Mouse (Mus musculus) heart, adult 9 months (tissue): ENCODE results near the gene Ecel1.

Experiments used
- DNase-seq, 2 experiments: peaks; one replicate each; pipeline ENCODE4 v3.0.0; 2022; ENCODE audit warnings: low spot score in 2 of 2

Ecel1 gene

DNA sequence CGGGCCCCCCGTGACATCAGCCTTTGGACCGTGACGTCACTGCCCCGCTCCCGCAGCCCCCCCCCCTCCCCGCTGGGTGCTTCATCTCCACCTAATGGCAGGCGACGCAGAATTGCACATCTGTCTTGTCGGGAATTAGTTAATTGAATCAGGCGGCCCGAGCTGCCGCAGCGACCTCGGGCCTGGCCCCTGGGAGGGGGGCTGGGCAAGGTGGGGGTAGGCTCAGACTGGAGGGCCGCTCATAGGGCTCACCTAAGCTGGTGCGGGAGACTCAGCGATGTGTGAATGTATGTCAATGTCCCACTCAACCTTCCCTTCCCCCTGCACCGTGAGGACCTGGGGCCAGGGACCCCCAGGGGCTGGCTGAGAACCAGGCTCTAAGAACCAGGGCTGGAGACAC is 14.1 kb upstream of the Ecel1 start:
- no peak for DNase-seq

GRCm38 (mm10) chr1:87164796-87165184 is 8.5 kb upstream of the Ecel1 start:
- DNase-seq: no peak

DNA sequence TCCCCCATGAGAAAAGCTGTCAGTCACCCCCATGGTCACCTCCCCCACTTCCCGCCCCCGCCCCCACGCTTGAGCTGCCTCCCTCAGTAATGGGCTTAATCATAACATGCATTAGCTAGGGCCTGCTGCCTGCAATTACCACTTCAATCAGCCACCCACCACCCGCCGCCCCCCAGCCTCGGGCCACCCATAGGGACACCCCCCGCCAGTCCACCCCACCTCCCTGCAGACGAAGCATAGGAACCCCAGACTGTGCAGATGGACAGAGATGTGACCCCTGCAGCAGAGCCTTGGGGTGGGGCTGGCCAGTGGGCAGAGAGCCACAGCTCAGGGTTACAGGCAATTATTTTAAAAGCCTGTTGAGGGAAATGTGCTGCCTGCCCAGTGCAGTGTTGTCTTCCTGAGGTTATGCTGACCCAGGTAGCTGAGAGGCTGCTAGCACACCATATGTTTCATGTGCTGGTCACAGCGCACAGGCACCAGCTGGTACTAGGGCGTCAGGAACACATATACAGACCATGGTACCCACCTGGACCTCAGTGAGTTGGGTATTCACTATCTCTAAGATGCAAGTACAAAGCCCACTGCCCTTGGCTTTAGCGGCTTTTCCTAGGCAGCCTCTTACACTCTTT is 8.0 kb upstream of the Ecel1 start:
- no peak for DNase-seq

GRCm38 (mm10) chr1:87159396-87159795 is 3.1 kb upstream of the Ecel1 start:
- no peak for DNase-seq

GRCm38 (mm10) chr1:87155531-87156198 is 656 bp downstream of the Ecel1 start:
- no peak for DNase-seq

- no peak for DNase-seq
These were observed 1.7 kb downstream of the Ecel1 start for GRCm38 (mm10) chr1:87154501-87155120.

GRCm38 (mm10) chr1:87153776-87154500 is 2.4 kb downstream of the Ecel1 start:
- DNase-seq: no peak

- DNase-seq: no peak
These were observed 5.0 kb downstream of the Ecel1 start for GRCm38 (mm10) chr1:87151286-87151685.

DNA sequence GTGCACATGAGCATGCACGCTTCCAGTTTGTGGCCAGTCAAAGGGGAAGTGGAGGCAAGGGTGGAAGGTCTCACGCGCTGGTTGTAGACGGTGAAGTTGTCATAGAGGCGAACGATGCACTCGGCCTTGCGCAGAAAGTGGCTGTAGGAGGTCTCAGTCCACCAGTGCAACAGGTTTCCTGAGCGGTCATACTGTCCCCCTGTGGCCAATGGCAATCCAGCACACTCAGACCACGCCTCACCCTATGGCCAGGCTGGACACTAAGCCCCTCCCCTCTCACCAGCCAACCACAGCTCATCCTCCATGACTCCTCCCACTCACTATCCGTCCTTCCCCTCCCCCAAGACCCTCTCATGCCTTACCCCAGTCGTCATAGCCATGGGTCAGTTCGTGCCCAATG is 6.9 kb downstream of the Ecel1 start:
- DNase-seq: no peak

DNA sequence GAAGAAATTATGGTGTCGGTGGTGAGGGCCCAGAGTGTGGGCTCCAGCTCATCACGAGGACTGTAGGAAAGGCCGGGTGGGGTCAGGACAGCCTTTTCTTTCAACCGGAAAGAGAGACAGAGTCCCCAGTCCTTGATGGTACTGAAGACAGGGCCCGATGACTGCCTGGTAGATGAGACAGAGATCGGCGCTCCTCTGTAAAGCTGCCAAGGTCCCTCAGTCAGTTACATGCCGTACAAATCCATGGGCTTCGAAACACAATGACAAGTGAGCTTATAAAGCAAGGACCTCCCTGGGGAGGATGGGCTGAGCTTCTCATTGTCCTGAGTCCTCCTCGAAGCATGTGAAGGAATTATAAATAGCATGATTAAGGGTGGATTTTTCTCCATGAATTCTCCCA is 13.2 kb downstream of the Ecel1 start:
- DNase-seq: no peak

- no peak for DNase-seq
These were observed 13.9 kb downstream of the Ecel1 start for GRCm38 (mm10) chr1:87142456-87142855.

DNA sequence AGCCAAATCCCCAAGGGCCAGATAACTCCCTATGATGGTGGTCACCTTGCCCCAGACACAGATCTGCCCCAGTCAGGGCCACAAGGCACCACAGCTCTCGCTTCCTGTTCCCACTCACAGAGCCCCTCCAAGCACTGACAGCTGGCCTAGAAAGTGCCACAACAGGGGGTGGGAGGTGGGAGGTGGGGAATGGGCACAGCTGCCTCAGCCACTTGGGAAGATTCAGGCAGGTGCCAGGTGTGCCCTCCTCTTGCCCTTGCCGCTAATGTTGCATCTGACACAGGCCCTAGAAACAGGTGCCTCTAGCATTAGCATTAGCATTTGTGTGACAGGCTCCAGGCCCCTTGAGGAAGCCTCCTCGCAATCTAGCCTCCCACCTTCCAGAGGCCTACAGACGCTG is 14.8 kb downstream of the Ecel1 start:
- no peak for DNase-seq

- no peak for DNase-seq
These were observed 24.5 kb downstream of the Ecel1 start for GRCm38 (mm10) chr1:87131803-87132202.

DNA sequence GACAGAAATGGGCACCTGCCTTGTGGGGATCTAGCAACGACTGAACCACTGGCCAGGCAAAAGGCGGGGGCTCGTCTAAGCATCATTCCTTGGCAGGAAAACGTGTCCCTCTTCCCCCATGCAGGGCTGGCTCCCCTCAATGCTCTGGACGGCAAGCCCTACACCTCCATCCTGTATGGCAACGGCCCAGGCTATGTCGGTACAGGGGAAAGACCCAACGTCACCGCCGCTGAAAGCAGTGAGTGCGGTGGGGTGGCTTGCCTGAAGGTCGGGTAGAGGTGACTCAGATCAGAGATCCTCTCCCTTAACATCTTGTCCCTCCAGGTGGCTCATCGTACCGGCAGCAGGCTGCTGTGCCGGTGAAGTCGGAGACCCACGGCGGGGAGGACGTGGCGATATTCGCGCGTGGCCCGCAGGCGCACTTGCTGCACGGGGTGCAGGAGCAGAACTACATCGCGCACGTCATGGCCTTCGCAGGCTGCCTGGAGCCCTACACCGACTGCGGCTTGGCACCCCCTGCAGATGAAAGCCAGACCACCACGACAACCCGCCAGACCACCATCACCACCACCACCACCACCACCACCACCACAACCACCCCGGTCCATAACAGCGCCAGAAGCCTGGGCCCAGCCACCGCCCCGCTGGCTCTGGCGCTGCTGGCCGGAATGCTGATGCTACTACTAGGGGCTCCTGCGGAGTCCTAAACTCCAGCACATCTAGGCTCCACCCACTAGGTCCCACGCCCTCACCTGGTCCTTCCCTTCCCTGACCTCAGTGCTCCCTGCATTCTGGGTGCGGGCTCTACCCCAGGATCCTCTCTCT is 28.9 kb downstream of the Ecel1 start:
- DNase-seq: no peak

DNA sequence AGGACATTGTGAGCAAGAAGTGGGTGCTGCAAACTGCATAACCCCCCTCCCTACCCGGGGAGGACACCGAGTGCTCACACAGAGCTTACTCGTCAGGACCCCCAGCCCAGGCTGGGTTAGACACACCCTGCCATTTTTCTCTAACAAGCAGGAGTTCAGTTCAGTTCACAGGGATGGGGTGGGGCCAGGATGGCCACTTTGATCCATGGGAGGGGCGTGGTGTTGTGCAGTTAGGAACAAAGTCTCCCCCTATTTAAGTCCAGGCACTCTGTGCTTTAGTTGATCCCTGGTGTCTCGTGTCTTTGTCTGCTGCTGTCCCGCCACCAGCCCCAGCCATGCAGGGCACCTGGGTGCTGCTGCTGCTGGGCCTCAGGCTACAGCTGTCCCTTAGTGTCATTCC is 31.6 kb downstream of the Ecel1 start, which contains the start of gene Akp3:
Gene Akp3 (plus strand): TSS at position 301 of the 400 bp plus-strand sequence.
- DNase-seq: no peak

- DNase-seq: no peak
These were observed 41.5 kb downstream of the Ecel1 start for GRCm38 (mm10) chr1:87114784-87115183.

DNA sequence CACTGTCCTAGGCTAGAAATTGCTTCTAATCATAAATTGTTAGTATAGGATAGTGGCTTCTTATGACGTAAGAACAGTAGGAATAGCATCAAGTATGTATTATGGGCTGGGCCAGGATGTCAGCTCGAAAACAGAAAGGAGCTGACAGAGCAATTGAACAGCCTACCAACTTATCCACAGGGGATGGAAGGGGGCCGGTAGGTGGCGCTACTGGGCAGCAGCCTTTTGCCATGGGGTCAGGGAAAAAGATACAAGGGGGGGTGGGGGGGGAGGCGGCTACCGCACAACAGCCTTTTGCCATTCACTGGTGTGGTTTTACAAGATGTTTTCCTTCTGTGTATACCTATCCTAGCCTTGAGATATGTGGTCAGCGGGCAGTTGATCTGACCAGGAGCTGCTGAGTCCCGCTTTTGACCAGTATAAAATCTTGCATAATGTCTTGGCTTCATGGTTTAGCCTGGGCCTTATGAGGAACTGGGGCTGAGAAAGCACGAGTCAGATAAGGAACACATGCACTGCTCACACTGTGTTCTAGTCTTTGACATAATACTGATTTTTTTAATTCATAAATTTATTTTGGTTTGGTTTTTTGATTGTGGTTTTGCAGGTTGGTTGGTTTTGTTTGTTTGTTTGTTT is 44.5 kb downstream of the Ecel1 start:
- DNase-seq: no peak

GRCm38 (mm10) chr1:87108564-87108963 is 47.8 kb downstream of the Ecel1 start:
- no peak for DNase-seq

- no peak for DNase-seq
These were observed 49.8 kb downstream of the Ecel1 start for GRCm38 (mm10) chr1:87106536-87106935.

DNA sequence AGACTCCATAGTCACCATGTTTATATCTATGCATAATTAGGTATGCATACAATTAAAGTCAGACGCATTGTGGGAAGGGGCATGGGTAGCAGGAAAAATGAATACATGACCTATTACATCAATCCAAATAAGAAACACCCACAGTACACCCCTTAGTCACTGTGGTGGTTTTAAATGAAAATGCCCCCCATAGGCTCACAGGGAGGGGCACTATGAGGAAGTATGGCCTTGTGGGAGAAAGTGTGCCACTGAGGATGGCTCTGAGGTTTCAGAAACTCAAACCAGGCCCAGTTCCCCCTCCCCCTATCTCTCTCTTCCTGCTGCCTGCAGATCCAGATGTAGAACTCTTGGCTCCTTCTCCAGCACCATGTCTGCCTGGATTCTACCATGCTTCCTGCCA is 52.4 kb downstream of the Ecel1 start:
- DNase-seq: no peak

DNA sequence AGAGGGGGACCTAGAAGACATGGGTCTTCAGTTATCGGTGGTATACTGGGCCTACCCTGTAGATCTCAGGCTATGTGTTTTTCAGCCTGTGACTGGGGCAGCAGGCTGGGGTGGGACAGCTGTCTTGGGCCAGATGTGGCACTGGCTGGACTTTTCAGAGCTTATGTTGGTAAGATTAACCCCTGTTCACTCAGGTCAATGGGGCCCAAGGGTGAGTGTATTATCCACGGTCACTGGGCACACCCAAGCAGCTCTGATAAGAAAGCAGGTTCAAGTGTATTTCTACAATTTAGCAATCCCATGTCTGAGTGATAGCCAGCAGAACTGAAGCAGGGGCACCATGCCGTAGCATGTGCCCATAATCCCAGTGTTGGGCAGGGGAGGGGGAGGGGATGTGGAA is 54.2 kb downstream of the Ecel1 start:
- no peak for DNase-seq
